Mouse (Mus musculus) embryonic fibroblast, embryonic 13.5 days (primary cell): ENCODE results near the gene Ttbk1.

Experiments used
- CTCF ChIP-seq: IDR thresholded peaks from 2 replicates; pipeline ENCODE4 v1.5.1; 2011; ENCODE audit warnings: mild to moderate bottlenecking, control low read depth, low read length, moderate library complexity, borderline replicate concordance; ENCODE audit not compliant: insufficient read depth
- POLR2A ChIP-seq: IDR thresholded peaks from 2 replicates; pipeline ENCODE4 v1.6.1; 2011; ENCODE audit warnings: low read depth, mild to moderate bottlenecking, control low read depth, low read length, moderate library complexity

GRCm38 (mm10) chr17:46525579-46526307, 38.3 kb upstream of the Ttbk1 start:
- TF ChIP-seq POLR2A (no peak), CTCF (peak; percentile 98)
